In the genomic region with DNA sequence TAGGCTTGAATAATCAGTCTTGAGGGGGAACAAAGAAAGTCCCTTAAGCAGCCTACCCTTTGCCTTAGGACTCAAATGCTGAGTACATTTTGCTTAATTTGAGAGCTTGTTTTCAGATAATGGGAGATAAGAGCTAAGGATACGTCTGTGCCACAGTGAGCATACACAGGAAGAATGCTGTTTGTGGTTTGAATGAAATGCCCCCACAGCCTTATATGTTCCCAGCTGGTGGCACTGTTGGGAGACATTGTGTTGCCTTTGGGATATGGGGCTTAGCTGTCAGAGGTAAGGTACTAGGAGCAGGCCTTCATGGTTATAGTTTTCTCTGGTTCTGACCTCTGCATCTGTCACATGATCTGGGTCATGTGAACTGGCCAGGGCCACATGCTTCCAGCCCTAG, we compare ENCODE assay signal across 32 mouse cellular contexts.
DNase-seq lines count a peak whose midpoint lies in the region; ATAC-seq and TF ChIP-seq lines count a peak whose summit lies in the region.
"Had no signal": no experiment of that assay in that cellular context is flagged by ENCODE, and none has a peak within 500 bp of the region (broad histone marks: within the 10 kb centered on the region; RNA-seq: fewer than 3 reads in every experiment).

No protein-coding gene starts in this region.

- no peaks in the 10 kb centered on the region for H3K36me3 ChIP-seq in intestine, embryonic 14.5 days (ENCODE audit: control insufficient read depth, insufficient read depth, low read length)
- H3K36me3 ChIP-seq in intestine, embryonic 15.5 days, result no peaks in the 10 kb centered on the region
- no peaks in the 10 kb centered on the region for H3K36me3 ChIP-seq in C2C12 (ENCODE audit: control insufficient read depth, insufficient read depth)
- H3K36me3 ChIP-seq: embryonic facial prominence, embryonic 10.5 days; embryonic facial prominence, embryonic 13.5 days; heart, embryonic 10.5 days; heart, embryonic 13.5 days had no signal

- no peak overlapping the region for H3K27ac ChIP-seq in intestine, embryonic 14.5 days (ENCODE audit: low read depth)
- H3K27ac ChIP-seq in intestine, embryonic 15.5 days, result no peak overlapping the region
- H3K27ac ChIP-seq: embryonic facial prominence, embryonic 10.5 days; embryonic facial prominence, embryonic 13.5 days; heart, embryonic 10.5 days; heart, embryonic 13.5 days; hindbrain, embryonic 14.5 days; hindbrain, postnatal 0 days had no signal

- H3K79me3 ChIP-seq in C2C12 (ENCODE audit: low read depth), result no peaks in the 10 kb centered on the region

- 57% methylated on average over 1 of the region's 1 CpGs for WGBS in intestine, embryonic 14.5 days
- WGBS in intestine, embryonic 15.5 days, result 46% methylated on average over 1 of the region's 1 CpGs

- no peaks in the 10 kb centered on the region for H3K27me3 ChIP-seq in intestine, embryonic 14.5 days (replicated peaks; ENCODE audit: control insufficient read depth, insufficient read depth, low read length)
- H3K27me3 ChIP-seq in intestine, embryonic 15.5 days (replicated peaks), result no peaks in the 10 kb centered on the region
- H3K27me3 ChIP-seq in C2C12 (ENCODE audit: control insufficient read depth, insufficient read depth, insufficient read length), result no peaks in the 10 kb centered on the region
- H3K27me3 ChIP-seq: embryonic facial prominence, embryonic 13.5 days; heart, embryonic 13.5 days had no signal

- H3K4me1 ChIP-seq in intestine, embryonic 14.5 days (replicated peaks; ENCODE audit: control insufficient read depth, insufficient read depth, low read length), result no peaks in the 10 kb centered on the region
- H3K4me1 ChIP-seq in intestine, embryonic 15.5 days (replicated peaks), result no peaks in the 10 kb centered on the region
- H3K4me1 ChIP-seq: embryonic facial prominence, embryonic 10.5 days; embryonic facial prominence, embryonic 13.5 days; heart, embryonic 10.5 days; heart, embryonic 13.5 days had no signal

- H3K9ac ChIP-seq in intestine, embryonic 14.5 days (ENCODE audit: low read length), result no peak overlapping the region
- H3K9ac ChIP-seq in intestine, embryonic 15.5 days, result no peak overlapping the region
- H3K9ac ChIP-seq: embryonic facial prominence, embryonic 13.5 days; forebrain, postnatal 0 days; heart, embryonic 13.5 days; hindbrain, embryonic 14.5 days had no signal

- no peak overlapping the region for H3ac ChIP-seq in C2C12 (ENCODE audit: control insufficient read depth, insufficient read length, low read depth)

- no peak for TF ChIP-seq CTCF in C2C12 (IDR thresholded peaks at IDR 0.05; ENCODE audit: control insufficient read depth, insufficient read depth, insufficient read length)

- ATAC-seq in intestine, embryonic 14.5 days (replicated peaks; ENCODE audit: low FRiP score, low TSS enrichment, low read depth), result no peak
- no peak for ATAC-seq in intestine, embryonic 15.5 days
- ATAC-seq in granulocyte monocyte progenitor cell, adult 5-6 weeks (replicated peaks; ENCODE audit: poor library complexity, severe bottlenecking), result peak; percentile 14; the same call in 1 of the 2 replicates
- ATAC-seq: activated CD4-positive, CD25-positive, alpha-beta regulatory T cell, adult 4 months; CD4-positive, CD25-positive, alpha-beta regulatory T cell, adult 4 months; forebrain, embryonic 14.5 days; forebrain, postnatal 0 days; hindbrain, postnatal 0 days; inflammation-experienced regulatory T-cells, adult 6 months had no signal

- no peak overlapping the region for H3K4me2 ChIP-seq in intestine, embryonic 14.5 days (ENCODE audit: low read length)
- no peak overlapping the region for H3K4me2 ChIP-seq in intestine, embryonic 15.5 days (replicated peaks)
- H3K4me2 ChIP-seq: embryonic facial prominence, embryonic 13.5 days; heart, embryonic 13.5 days; hindbrain, embryonic 14.5 days had no signal

- peak; percentile 41 for DNase-seq in intestine, embryonic 14.5 days (ENCODE audit: low spot score)
- no peak for DNase-seq in gastrocnemius, adult 8-10 months (ENCODE audit: low spot score in 2 of 2)
- no peak for DNase-seq in urinary bladder, adult 2 months (ENCODE audit: low spot score)
- no peak for DNase-seq in layer of hippocampus, postnatal 10 days (ENCODE audit: low spot score in 2 of 2)
- DNase-seq: adrenal gland, postnatal 10 days; adrenal gland, postnatal 36 days; B cell, adult 2 months; cerebellum, adult 18-20 months; cerebellum, adult 9-10 months; cerebellum, postnatal 14 days; forebrain, postnatal 0 days; gastrocnemius, postnatal 10 days; gastrocnemius, postnatal 36 days; heart, adult 18-20 months; heart, postnatal 14 days; heart, postnatal 4 days; kidney, adult 11 months; kidney, adult 8-10 months had no signal

- H3K79me2 ChIP-seq in C2C12 (ENCODE audit: control insufficient read depth, insufficient read depth), result no peaks in the 10 kb centered on the region

- no peaks in the 10 kb centered on the region for H3K9me3 ChIP-seq in intestine, embryonic 14.5 days (ENCODE audit: control insufficient read depth, low read length)
- H3K9me3 ChIP-seq in intestine, embryonic 15.5 days, result no peaks in the 10 kb centered on the region
- H3K9me3 ChIP-seq: embryonic facial prominence, embryonic 10.5 days; embryonic facial prominence, embryonic 13.5 days; heart, embryonic 10.5 days; heart, embryonic 13.5 days had no signal

- H3K4me3 ChIP-seq in intestine, embryonic 14.5 days (ENCODE audit: low read depth, low read length), result no peak overlapping the region
- no peak overlapping the region for H3K4me3 ChIP-seq in intestine, embryonic 15.5 days (replicated peaks)
- no peak overlapping the region for H3K4me3 ChIP-seq in C2C12 (ENCODE audit: insufficient read depth, poor library complexity, severe bottlenecking)
- H3K4me3 ChIP-seq: embryonic facial prominence, embryonic 10.5 days; embryonic facial prominence, embryonic 13.5 days; erythroblast, embryonic 14.5 days; heart, embryonic 10.5 days; heart, embryonic 13.5 days had no signal

TF ChIP-seq in C2C12, 6 proteins besides CTCF, POLR2A, EP300 and RAD21:
- TF ChIP-seq USF1 (IDR thresholded peaks at IDR 0.05; ENCODE audit: low read depth), result peak; percentile 45
- no peak for TF ChIP-seq MYOD1 (IDR thresholded peaks at IDR 0.05; ENCODE audit: control insufficient read depth, insufficient read length, low read depth)
TF ChIP-seq in C2C12: peak in this region for 1.
